Mouse (Mus musculus): Measurements from ENCODE around the gene Dgkq.

The Dgkq gene

DNA sequence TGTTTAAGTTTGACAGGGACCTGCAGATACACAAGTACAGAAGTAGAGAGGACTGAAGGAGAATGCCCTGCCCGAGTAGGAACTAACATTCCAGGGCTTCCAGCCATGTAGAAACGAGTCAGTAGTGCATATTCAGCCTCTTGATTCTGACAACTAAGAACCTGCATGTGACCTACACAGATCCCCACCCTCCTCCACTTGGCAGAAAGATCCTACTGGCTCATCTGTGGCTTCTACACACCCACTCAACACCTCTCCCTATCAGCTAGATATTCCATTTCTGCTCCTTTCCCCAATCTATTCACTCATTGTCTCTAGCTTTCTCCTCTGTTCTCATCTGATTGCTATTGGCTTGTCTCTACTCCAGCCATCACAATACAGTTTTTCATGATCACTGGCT lies 47.6 kb downstream of the Dgkq start:
- DNase-seq (ENCODE audit: extremely low spot score, low read depth, low spot score): no peak

DNA sequence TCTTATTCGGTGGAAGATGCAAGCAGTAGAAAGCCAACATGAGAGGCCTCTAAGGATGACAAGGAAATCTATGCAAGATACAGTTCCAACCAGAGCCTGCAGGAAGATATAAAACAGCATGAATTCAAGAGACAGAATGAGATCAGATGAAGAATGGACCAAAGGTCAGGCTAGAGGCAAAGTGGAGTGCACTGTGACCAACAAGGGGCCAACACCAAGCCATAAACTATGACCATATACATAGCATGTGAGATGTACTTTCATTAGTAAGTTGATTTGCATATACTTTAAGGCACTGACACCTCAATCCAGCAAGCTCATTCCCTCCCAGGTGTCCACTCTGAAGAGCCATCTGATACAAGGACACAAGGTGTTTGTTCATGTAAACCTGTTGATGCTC lies 59.0 kb downstream of the Dgkq start:
- no peak for DNase-seq (ENCODE audit: extremely low spot score, low read depth, low spot score)

- no peak for DNase-seq (ENCODE audit: extremely low spot score, low read depth, low spot score)
Observed at GRCm38 (mm10) chr5:108602537-108602936, 66.9 kb downstream of the Dgkq start.

DNA sequence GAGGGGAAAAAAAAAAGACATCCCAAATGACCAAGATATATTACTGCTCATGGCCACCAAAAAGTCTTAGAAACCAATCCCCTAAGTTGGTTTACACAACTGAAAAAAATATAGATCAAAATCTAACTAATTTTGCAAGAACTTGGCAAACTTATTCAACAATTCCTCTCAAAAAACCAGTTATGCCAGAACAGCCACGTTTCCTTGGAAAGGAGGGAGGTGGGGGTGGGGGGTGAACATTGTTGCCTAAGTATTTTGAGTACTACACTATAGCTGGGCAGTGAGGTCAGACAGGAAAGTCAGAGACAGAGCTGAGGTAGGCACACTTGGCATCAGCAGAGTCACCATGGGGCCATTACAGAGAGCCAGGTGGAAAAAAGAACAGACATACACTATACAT lies 69.5 kb downstream of the Dgkq start:
- no peak for DNase-seq (ENCODE audit: extremely low spot score, low read depth, low spot score)
